Mouse (Mus musculus): ENCODE data around the gene Litaf.

DNA sequence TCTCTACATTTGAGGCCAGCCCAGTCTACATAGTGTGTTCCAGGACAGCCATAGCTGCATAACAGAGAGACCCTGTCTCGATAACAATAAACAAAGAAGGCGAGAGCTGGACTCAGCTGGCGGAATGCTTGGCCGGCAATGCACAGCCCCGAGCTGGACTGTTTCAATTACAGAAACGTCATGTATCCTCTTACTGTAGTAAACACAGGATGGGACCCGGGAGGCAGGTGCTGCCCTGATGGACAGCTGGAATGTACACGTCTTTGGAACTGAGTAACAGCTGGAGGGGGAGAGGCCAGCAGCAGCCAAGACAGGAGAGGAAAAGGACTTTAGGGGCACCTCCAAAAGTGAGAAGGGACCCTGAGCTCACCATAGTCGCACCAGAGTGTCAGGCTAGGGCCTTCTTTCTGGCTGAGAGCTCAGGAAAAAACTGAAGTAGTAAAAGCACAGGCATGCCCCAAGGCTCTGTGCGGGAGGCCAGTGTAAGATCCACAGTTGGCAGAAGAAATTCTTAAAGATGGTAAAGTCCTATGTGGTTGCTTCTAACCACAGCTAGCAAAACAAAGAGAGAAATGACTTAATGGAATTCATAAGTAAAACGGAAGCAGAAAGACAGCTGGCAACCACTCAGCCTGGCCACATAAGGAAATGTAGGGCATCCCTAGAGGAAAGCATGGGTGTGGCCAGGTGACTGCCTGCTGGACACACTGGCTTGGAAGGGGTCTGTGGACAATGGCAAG, 86.7 kb downstream of the Litaf start:
- no peak for TF ChIP-seq CTCF (IDR thresholded peaks at IDR 0.05; ENCODE audit: low read depth, low read length)
- TF ChIP-seq EP300 (IDR thresholded peaks at IDR 0.05; ENCODE audit: insufficient read depth, low read depth, low read length), result no peak
